Mouse (Mus musculus): ENCODE measurements around the gene Chrm2. TPM values are rescaled to one million over a fixed set of nuclear protein-coding genes. Genes with fewer than 3 reads are reported as not detected.

Gene Chrm2
- not detected in 2 replicates for total RNA-seq (2017)

GRCm38 (mm10) chr6:36387612-36388400 lies at the start of gene Chrm2:
Chrm2 (plus strand) TSS chr6:36388084.
- peak; percentile 24 to 51; a peak in 2 of 4 replicates for ATAC-seq (replicated peaks in 1 of 2; ENCODE audit: insufficient read depth in 1 of 2, low FRiP score in 2 of 2, low TSS enrichment in 1 of 2, low read depth in 1 of 2, poor library complexity in 2 of 2, severe bottlenecking in 2 of 2)

- no peak for ATAC-seq (replicated peaks in 1 of 2; ENCODE audit: insufficient read depth in 1 of 2, low FRiP score in 2 of 2, low TSS enrichment in 1 of 2, low read depth in 1 of 2, poor library complexity in 2 of 2, severe bottlenecking in 2 of 2)
These were observed 13.9 kb upstream of the Chrm2 start for GRCm38 (mm10) chr6:36373983-36374382.

DNA sequence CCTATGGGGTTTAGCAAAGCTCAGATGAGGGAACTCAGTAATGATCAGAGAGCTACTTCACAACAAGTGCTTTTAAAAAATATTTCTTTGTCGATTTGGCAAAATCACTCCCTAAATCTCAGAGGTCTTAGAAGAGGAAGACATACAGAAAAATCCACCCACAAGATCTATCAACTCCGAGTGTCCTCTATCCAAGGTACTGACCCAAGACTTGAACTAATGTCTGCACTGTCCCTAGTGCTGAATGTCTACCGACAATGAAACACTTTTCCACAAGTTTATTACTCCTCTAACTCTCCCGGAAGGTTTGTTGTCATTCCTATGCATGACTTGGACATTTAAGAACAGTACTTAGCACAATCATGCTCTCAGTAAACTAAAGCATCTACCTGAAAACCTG lies 9.9 kb upstream of the Chrm2 start:
- ATAC-seq (replicated peaks in 1 of 2; ENCODE audit: insufficient read depth in 1 of 2, low FRiP score in 2 of 2, low TSS enrichment in 1 of 2, low read depth in 1 of 2, poor library complexity in 2 of 2, severe bottlenecking in 2 of 2) = no peak

- no peak for ATAC-seq (replicated peaks in 1 of 2; ENCODE audit: insufficient read depth in 1 of 2, low FRiP score in 2 of 2, low TSS enrichment in 1 of 2, low read depth in 1 of 2, poor library complexity in 2 of 2, severe bottlenecking in 2 of 2)
These were observed 3.8 kb upstream of the Chrm2 start for GRCm38 (mm10) chr6:36384102-36384501.

GRCm38 (mm10) chr6:36388401-36389259 lies 746 bp downstream of the Chrm2 start:
- ATAC-seq (replicated peaks in 1 of 2; ENCODE audit: insufficient read depth in 1 of 2, low FRiP score in 2 of 2, low TSS enrichment in 1 of 2, low read depth in 1 of 2, poor library complexity in 2 of 2, severe bottlenecking in 2 of 2) = peak; percentile 13 to 17; a peak in 3 of 4 replicates

GRCm38 (mm10) chr6:36389260-36389965 lies 1.5 kb downstream of the Chrm2 start:
- no peak for ATAC-seq (replicated peaks in 1 of 2; ENCODE audit: insufficient read depth in 1 of 2, low FRiP score in 2 of 2, low TSS enrichment in 1 of 2, low read depth in 1 of 2, poor library complexity in 2 of 2, severe bottlenecking in 2 of 2)

DNA sequence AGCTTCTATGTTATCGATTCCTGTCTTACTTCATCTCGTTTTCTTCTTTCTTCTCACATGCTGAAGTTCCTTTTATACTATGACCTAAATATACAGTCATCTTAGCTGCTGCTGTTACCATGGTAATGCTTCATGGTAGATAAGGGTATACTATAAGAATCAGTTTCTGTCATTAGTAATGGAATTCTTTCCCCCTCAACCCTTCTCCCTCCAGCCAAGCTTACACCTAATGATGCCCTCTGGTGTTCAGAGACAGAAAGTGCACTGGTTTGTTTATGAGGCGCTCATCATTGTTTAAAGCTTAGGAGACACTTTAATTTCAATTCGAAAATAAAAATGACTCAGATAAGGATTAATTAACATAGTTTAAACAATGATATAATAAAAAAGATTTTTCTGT lies 5.8 kb downstream of the Chrm2 start:
- ATAC-seq (replicated peaks in 1 of 2; ENCODE audit: insufficient read depth in 1 of 2, low FRiP score in 2 of 2, low TSS enrichment in 1 of 2, low read depth in 1 of 2, poor library complexity in 2 of 2, severe bottlenecking in 2 of 2) = peak; percentile 56 to 62; a peak in 2 of 4 replicates

DNA sequence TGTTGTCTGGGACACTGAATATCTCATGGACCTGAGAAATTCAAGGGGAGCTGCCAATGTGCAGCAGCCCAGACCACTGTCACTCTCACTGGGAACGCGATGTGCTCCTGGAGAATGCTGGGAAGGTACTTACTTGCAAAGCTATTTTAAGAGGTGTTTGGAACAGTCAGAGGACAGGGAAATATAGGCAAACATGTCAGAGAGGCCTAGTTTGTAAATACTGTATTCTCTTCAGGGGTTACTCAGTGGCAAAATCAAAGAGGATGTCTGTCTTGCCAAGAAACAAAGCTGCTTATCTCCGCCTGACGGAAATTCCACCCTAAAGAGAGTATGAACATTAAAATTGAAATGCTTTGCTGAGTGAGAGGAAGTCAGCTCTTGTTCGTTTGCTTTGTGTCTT lies 17.3 kb downstream of the Chrm2 start:
- ATAC-seq (replicated peaks in 1 of 2; ENCODE audit: insufficient read depth in 1 of 2, low FRiP score in 2 of 2, low TSS enrichment in 1 of 2, low read depth in 1 of 2, poor library complexity in 2 of 2, severe bottlenecking in 2 of 2) = no peak

GRCm38 (mm10) chr6:36409016-36409415 lies 21.1 kb downstream of the Chrm2 start:
- no peak for ATAC-seq (replicated peaks in 1 of 2; ENCODE audit: insufficient read depth in 1 of 2, low FRiP score in 2 of 2, low TSS enrichment in 1 of 2, low read depth in 1 of 2, poor library complexity in 2 of 2, severe bottlenecking in 2 of 2)

GRCm38 (mm10) chr6:36410057-36410456 lies 22.2 kb downstream of the Chrm2 start:
- no peak for ATAC-seq (replicated peaks in 1 of 2; ENCODE audit: insufficient read depth in 1 of 2, low FRiP score in 2 of 2, low TSS enrichment in 1 of 2, low read depth in 1 of 2, poor library complexity in 2 of 2, severe bottlenecking in 2 of 2)

DNA sequence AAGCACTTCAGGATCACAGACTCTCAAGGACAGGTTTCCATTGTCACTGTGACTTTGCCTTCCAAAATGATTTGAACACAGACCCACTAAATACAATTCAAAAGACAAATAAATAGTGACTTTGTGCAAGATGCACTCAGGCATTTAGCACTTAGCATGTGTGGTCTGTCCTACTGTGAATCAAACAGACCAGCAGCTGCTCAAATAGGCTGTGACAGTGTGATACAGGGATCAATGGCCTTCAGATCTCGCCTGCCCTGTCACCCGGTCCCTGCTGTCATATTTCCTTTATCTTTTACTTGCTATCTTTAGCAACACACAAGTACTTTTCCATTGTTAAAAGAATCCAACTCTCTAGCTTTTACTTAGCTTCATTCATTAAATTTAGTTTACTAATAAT lies 31.8 kb downstream of the Chrm2 start:
- no peak for ATAC-seq (replicated peaks in 1 of 2; ENCODE audit: insufficient read depth in 1 of 2, low FRiP score in 2 of 2, low TSS enrichment in 1 of 2, low read depth in 1 of 2, poor library complexity in 2 of 2, severe bottlenecking in 2 of 2)

DNA sequence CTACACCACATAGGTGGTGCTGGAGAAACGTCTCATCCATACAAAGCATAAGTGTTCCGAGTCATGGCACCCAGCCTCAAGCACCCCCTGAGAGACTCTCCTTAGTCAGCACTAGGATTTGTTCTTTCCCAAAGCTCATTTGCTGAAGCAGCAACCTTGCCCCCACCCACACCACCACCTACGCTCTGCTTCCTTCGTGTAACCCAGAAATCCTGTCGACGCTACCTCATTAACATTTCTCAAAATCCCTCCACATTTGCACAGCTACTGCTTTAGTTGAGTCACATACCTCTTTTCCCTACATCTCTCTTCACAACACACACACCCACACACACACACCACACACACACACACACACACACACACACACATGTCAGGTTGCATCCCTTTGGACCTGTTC lies 50.1 kb downstream of the Chrm2 start:
- ATAC-seq (replicated peaks in 1 of 2; ENCODE audit: insufficient read depth in 1 of 2, low FRiP score in 2 of 2, low TSS enrichment in 1 of 2, low read depth in 1 of 2, poor library complexity in 2 of 2, severe bottlenecking in 2 of 2) = no peak

DNA sequence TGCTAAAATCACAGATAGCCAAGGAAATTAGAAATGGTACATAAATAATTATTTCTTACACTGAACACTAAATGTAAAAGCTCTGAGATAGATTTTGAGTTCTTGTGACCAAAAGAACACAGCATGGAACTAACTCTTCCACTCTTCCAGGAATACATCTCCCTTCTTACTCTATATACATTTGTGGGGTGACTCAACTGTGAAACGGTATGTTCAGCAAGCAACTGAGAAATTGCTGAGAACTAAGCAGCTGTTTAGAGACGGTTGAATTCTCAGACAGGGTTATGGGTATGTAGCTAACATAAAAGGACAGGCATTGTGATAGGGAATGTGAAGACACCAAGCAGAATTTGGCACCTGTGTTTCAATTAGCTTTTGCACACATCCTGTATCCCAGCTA lies 51.3 kb downstream of the Chrm2 start:
- ATAC-seq (replicated peaks in 1 of 2; ENCODE audit: insufficient read depth in 1 of 2, low FRiP score in 2 of 2, low TSS enrichment in 1 of 2, low read depth in 1 of 2, poor library complexity in 2 of 2, severe bottlenecking in 2 of 2) = no peak

GRCm38 (mm10) chr6:36451480-36451879 lies 63.6 kb downstream of the Chrm2 start:
- no peak for ATAC-seq (replicated peaks in 1 of 2; ENCODE audit: insufficient read depth in 1 of 2, low FRiP score in 2 of 2, low TSS enrichment in 1 of 2, low read depth in 1 of 2, poor library complexity in 2 of 2, severe bottlenecking in 2 of 2)

DNA sequence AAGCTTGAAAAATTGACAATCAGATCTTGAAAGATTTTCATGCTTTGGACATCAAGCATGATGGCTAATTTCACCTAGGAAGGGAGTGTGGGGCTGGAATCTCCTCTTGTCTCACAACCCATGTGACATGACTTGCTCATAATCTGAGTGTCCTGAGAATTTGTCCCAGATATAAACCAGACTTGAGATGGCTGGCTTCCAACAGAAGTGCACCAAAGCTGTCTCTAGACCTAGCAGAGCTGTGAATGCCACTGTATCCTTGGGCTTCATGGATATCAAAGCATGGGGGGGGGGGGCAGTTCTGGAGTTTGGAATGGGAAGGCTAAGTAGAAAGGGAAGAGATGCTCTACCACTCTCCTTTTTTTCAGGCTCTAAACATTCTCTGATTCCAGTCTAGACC lies 67.2 kb downstream of the Chrm2 start:
- ATAC-seq (replicated peaks in 1 of 2; ENCODE audit: insufficient read depth in 1 of 2, low FRiP score in 2 of 2, low TSS enrichment in 1 of 2, low read depth in 1 of 2, poor library complexity in 2 of 2, severe bottlenecking in 2 of 2) = no peak

DNA sequence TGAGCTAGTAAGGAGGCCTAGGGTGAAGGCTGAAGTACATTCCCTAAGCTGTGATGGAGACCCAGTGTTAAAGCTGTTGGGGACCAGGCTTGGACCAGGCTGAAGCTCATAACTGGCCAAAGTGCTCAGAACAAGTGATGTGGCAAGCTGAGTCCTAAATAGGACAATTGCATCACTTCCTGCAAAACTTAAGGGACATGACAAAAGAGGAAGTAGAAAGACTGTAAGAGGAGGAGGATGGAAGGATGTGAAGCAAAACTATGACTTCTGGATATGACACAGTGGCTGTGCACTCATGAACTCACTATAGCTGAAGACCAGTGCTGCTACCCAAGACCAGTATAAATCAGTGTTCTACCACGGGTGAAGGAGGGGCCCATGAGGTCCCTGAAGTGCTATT lies 69.1 kb downstream of the Chrm2 start:
- ATAC-seq (replicated peaks in 1 of 2; ENCODE audit: insufficient read depth in 1 of 2, low FRiP score in 2 of 2, low TSS enrichment in 1 of 2, low read depth in 1 of 2, poor library complexity in 2 of 2, severe bottlenecking in 2 of 2) = no peak; a peak in 1 of 4 replicates

DNA sequence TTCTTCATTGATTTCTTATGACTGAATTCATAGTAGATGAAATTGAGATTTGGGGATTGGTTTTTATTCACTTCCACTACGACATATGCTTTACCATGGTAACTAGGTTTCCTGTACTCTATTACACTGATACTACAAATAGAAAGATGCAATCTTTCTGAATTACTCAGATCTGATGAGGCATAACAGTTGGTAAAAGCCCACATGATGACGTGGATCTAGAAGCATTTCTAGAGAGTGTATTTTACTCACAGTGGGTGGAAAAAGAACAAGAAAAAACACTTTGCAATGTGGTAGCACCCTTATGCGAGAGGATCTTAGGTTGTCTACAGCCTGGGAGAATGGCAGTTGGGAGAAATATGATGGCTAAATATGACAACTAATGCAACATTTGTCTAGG lies 76.1 kb downstream of the Chrm2 start:
- ATAC-seq (replicated peaks in 1 of 2; ENCODE audit: insufficient read depth in 1 of 2, low FRiP score in 2 of 2, low TSS enrichment in 1 of 2, low read depth in 1 of 2, poor library complexity in 2 of 2, severe bottlenecking in 2 of 2) = no peak

DNA sequence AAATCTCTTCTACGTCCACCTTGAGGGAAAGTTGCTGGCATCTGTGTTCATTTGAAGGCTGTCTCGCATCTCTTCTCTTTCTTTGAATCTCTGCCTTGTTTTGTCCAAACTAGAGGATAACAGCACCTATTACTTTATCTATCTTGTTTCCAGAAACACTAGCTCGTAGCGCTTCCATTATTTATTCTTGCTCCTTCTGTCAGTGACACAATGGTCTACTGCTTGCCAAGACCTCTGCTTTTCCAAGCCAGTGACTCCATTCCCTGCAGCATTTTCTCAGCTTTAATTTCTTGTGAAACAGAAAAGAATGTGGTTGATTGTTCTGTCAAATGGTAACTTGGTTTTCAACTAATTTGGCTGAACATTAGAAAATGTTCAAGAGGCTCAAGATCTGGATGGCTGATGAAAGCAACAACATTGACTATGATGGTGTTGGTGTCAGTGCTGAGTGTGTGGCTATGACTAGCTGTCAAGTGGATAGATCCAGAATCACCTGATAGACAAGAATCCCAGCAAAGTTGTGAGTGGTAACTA lies 96.3 kb downstream of the Chrm2 start:
- no peak for ATAC-seq (replicated peaks in 1 of 2; ENCODE audit: insufficient read depth in 1 of 2, low FRiP score in 2 of 2, low TSS enrichment in 1 of 2, low read depth in 1 of 2, poor library complexity in 2 of 2, severe bottlenecking in 2 of 2)

All from hematopoietic stem cell, adult 5-6 weeks (primary cell).